Mouse (Mus musculus) limb, embryonic 11.5 days (tissue): ENCODE measurements around the gene Bmper. TPM values are rescaled to one million over a fixed set of nuclear protein-coding genes. Genes with fewer than 3 reads are reported as not detected.

Experiments used
- ATAC-seq: fragments of 200-750 bp; cut with Nextera tagmentation; 2 replicates; pipeline ENCODE4 v1.8.0; 2017; ENCODE audit warnings: low read depth; ENCODE audit not compliant: insufficient number of reproducible peaks, low FRiP score, low TSS enrichment
- DNase-seq: peaks from one replicate; pipeline ENCODE4 v3.0.0-alpha.2; 2015; ENCODE audit warnings: low spot score
- H3K27ac ChIP-seq: fragments of 300-500 bp; sonication (generic); replicated peaks from 2 replicates; pipeline ENCODE4 v1.5.1; 2014; ENCODE audit warnings: low read depth, mild to moderate bottlenecking, low read length
- H3K27me3 ChIP-seq: fragments of 300-500 bp; sonication (generic); 2 replicates; pipeline ENCODE4 v1.6.1; 2014; ENCODE audit warnings: mild to moderate bottlenecking, low read length, mixed read lengths; ENCODE audit not compliant: control insufficient read depth, insufficient read depth
- H3K36me3 ChIP-seq: fragments of 300-500 bp; sonication (generic); 2 replicates; pipeline ENCODE4 v1.6.1; 2014; ENCODE audit warnings: mild to moderate bottlenecking, low read length, moderate library complexity, mixed read lengths; ENCODE audit not compliant: control insufficient read depth, insufficient read depth
- H3K4me1 ChIP-seq: fragments of 300-500 bp; sonication (generic); 2 replicates; pipeline ENCODE4 v1.6.1; 2014; ENCODE audit warnings: low read length, mixed read lengths; ENCODE audit not compliant: control insufficient read depth, insufficient read depth
- H3K4me2 ChIP-seq: fragments of 300-500 bp; sonication (generic); 2 replicates; pipeline ENCODE4 v1.6.1; 2014; ENCODE audit warnings: low read depth, mild to moderate bottlenecking, moderate library complexity; ENCODE audit not compliant: severe bottlenecking
- H3K4me3 ChIP-seq: fragments of 300-500 bp; sonication (generic); 2 replicates; pipeline ENCODE4 v1.5.1; 2014; ENCODE audit warnings: low read depth, low read length
- H3K9ac ChIP-seq: fragments of 300-500 bp; sonication (generic); 2 replicates; pipeline ENCODE4 v1.6.1; 2014; ENCODE audit warnings: mild to moderate bottlenecking, low read length
- H3K9me3 ChIP-seq: fragments of 300-500 bp; sonication (generic); 2 replicates; pipeline ENCODE4 v1.6.1; 2016; ENCODE audit warnings: low read length; ENCODE audit not compliant: control insufficient read depth
- WGBS: fragments of 180-500 bp; shearing (Covaris S2); extraction: QIAGEN DNeasy Blood & Tissue Kit; methylation state at CpG from one replicate; pipeline ENCODE4 v1.1.7; 2014; 5-methylcytosine and 5-hydroxymethylcytosine counted together
- polyA plus RNA-seq: library from polyadenylated mRNA; unstranded; fragments of >200 nt; fragmentation: Nextera tagmentation; extraction: Ambion mirVana; gene quantifications from 2 replicates; pipeline ENCODE4 v1.2.1, GENCODE M21; 2014

Gene Bmper
- polyA plus RNA-seq, 1 experiment from 2014 or later = 4.9 TPM

GRCm38 (mm10) chr9:23242911-23243310 lies 20.0 kb downstream of the Bmper start:
- no peaks in the 10 kb centered on the region for H3K27me3 ChIP-seq
- H3K9me3 ChIP-seq = no peaks in the 10 kb centered on the region
- H3K9ac ChIP-seq = no peak overlapping the region
- 0 out of 2 replicates have a peak, but pooled peaks cover 3% of the 10 kb centered on the region for H3K4me1 ChIP-seq
- DNase-seq = no peak
- no peak for ATAC-seq
- no peak overlapping the region for H3K4me2 ChIP-seq
- no peaks in the 10 kb centered on the region for H3K36me3 ChIP-seq
- H3K4me3 ChIP-seq = no peak overlapping the region
- H3K27ac ChIP-seq = no peak overlapping the region
- 82% methylated on average over 3 of the region's 3 CpGs for WGBS

DNA sequence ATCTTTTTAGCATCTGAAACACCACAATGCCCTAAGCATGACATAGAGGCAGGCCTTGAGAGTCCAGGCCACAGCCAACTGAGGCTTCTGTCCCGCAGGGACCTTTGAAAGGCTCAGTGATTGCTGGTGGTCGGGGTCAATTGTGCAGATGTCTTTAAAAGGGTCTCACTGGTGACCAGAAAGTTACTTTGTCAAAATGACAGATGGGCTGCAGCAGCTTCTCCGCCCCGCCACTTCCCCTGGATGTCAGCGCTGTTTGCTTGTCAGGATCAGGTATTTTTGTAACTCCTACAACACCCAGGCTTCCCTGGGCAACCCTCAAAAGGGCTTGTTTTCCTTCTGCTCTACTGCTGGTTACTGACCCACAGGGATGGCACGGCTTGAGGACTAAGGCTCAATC lies 21.0 kb downstream of the Bmper start:
- H3K4me1 ChIP-seq = 0 out of 2 replicates have a peak, but pooled peaks cover 3% of the 10 kb centered on the region
- H3K9ac ChIP-seq = no peak overlapping the region
- DNase-seq = no peak
- H3K4me3 ChIP-seq = no peak overlapping the region
- 41% methylated on average over 6 of the region's 6 CpGs for WGBS
- H3K36me3 ChIP-seq = no peaks in the 10 kb centered on the region
- ATAC-seq = no peak
- H3K9me3 ChIP-seq = no peaks in the 10 kb centered on the region
- H3K27ac ChIP-seq = no peak overlapping the region
- no peaks in the 10 kb centered on the region for H3K27me3 ChIP-seq
- H3K4me2 ChIP-seq = no peak overlapping the region

GRCm38 (mm10) chr9:23246389-23246788 lies 23.5 kb downstream of the Bmper start:
- H3K4me3 ChIP-seq = no peak overlapping the region
- no peak overlapping the region for H3K4me2 ChIP-seq
- H3K27me3 ChIP-seq = no peaks in the 10 kb centered on the region
- H3K9ac ChIP-seq = no peak overlapping the region
- 0 out of 2 replicates have a peak, but pooled peaks cover 3% of the 10 kb centered on the region for H3K4me1 ChIP-seq
- 67% methylated on average over 9 of the region's 9 CpGs for WGBS
- no peaks in the 10 kb centered on the region for H3K36me3 ChIP-seq
- ATAC-seq (no peak), DNase-seq (no peak)
- no peaks in the 10 kb centered on the region for H3K9me3 ChIP-seq
- H3K27ac ChIP-seq = no peak overlapping the region

- no peaks in the 10 kb centered on the region for H3K9me3 ChIP-seq
- no peak overlapping the region for H3K4me3 ChIP-seq
- DNase-seq (peak; percentile 86), ATAC-seq (peak; percentile 61; the same call in 1 of the 2 replicates)
- no peaks in the 10 kb centered on the region for H3K27me3 ChIP-seq
- 7% methylated on average over 5 of the region's 5 CpGs for WGBS
- 0 out of 2 replicates have a peak, but pooled peaks cover 3% of the 10 kb centered on the region for H3K4me1 ChIP-seq
- H3K9ac ChIP-seq = no peak overlapping the region
- no peaks in the 10 kb centered on the region for H3K36me3 ChIP-seq
- no peak overlapping the region for H3K27ac ChIP-seq
- no peak overlapping the region for H3K4me2 ChIP-seq
Measured at GRCm38 (mm10) chr9:23250026-23250425, 27.1 kb downstream of the Bmper start.

- 69% methylated on average over 6 of the region's 6 CpGs for WGBS
- Histone ChIP-seq H3K4me3 (no peak overlapping the region), H3K9me3 (no peaks in the 10 kb centered on the region), H3K27ac (no peak overlapping the region), H3K36me3 (no peaks in the 10 kb centered on the region), H3K27me3 (no peaks in the 10 kb centered on the region), H3K9ac (no peak overlapping the region), H3K4me1 (no peaks in the 10 kb centered on the region), H3K4me2 (no peak overlapping the region)
- DNase-seq (no peak), ATAC-seq (no peak)
Measured at GRCm38 (mm10) chr9:23251001-23251400, 28.1 kb downstream of the Bmper start.

DNA sequence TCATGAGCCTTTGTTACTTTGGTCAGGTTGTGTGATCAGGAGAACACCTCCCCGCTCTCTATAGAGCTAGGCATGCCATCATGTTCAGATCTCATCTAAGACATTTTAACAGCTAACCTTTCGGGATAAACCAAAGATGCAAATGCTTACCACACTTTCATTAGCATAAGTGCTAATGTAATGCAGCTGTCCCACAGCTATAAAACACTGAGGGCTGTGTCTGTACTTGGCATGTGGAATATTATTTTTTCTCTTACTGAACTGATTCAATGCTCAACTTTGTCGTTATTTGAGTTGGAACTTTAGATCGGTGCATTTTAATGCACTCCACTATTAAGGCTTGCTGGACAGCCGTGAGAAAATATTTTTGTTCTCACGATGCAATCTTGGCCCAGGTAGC lies 30.7 kb downstream of the Bmper start:
- H3K4me1 ChIP-seq = no peaks in the 10 kb centered on the region
- WGBS = 67% methylated on average over 6 of the region's 6 CpGs
- no peak overlapping the region for H3K9ac ChIP-seq
- H3K4me3 ChIP-seq = no peak overlapping the region
- no peaks in the 10 kb centered on the region for H3K36me3 ChIP-seq
- ATAC-seq (no peak), DNase-seq (no peak)
- H3K9me3 ChIP-seq = no peaks in the 10 kb centered on the region
- no peaks in the 10 kb centered on the region for H3K27me3 ChIP-seq
- H3K27ac ChIP-seq = no peak overlapping the region
- H3K4me2 ChIP-seq = no peak overlapping the region

GRCm38 (mm10) chr9:23254237-23255214 lies 31.6 kb downstream of the Bmper start:
- no peak overlapping the region for H3K9ac ChIP-seq
- no peaks in the 10 kb centered on the region for H3K4me1 ChIP-seq
- no peaks in the 10 kb centered on the region for H3K36me3 ChIP-seq
- ATAC-seq (no peak), DNase-seq (no peak)
- no peaks in the 10 kb centered on the region for H3K27me3 ChIP-seq
- no peak overlapping the region for H3K27ac ChIP-seq
- 51% methylated on average over 37 of the region's 37 CpGs for WGBS
- no peaks in the 10 kb centered on the region for H3K9me3 ChIP-seq
- no peak overlapping the region for H3K4me3 ChIP-seq
- no peak overlapping the region for H3K4me2 ChIP-seq

DNA sequence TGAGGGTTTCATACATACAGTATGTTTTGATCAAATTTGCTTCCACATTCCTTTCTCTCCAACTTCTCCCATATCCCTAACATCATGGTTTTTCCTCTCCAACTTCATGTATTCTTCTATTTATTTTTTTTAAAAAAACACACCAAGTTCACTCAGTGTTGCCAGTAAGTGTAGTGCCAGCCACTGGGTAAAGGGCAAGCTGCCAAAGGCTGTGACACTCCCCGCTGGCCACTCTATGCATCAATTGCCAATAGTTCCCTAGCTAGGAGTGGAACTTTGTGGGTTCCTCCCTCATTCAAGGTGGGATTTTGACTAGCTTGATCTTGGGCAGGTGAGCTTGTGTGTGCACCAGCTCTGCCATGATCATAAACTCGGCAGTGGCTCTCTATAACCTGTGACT lies 33.0 kb downstream of the Bmper start:
- Histone ChIP-seq H3K4me3 (no peak overlapping the region), H3K9ac (no peak overlapping the region), H3K9me3 (no peaks in the 10 kb centered on the region), H3K4me2 (no peak overlapping the region), H3K36me3 (no peaks in the 10 kb centered on the region), H3K27me3 (no peaks in the 10 kb centered on the region), H3K27ac (no peak overlapping the region), H3K4me1 (no peaks in the 10 kb centered on the region)
- no peak for DNase-seq
- 88% methylated on average over 2 of the region's 2 CpGs for WGBS
- no peak for ATAC-seq
